Mouse (Mus musculus) layer of hippocampus, postnatal 25 days (tissue): ENCODE data around the gene Pdzk1. TPM values are rescaled to one million over a fixed set of nuclear protein-coding genes. Genes with fewer than 3 reads are reported as not detected.

ENCODE experiments used
- DNase-seq, 2 experiments: peaks; one replicate each; pipeline ENCODE4 v3.0.0; 2022; ENCODE audit warnings: mixed read lengths in 2 of 2, low spot score in 1 of 2; ENCODE audit errors: extremely low spot score in 1 of 2
- total RNA-seq, 2 experiments: library from RNA; stranded (reverse); gene quantifications; 2 replicates each; pipeline ENCODE4 v1.2.3; 2021

Gene Pdzk1
- total RNA-seq, 2 experiments from 2014 or later, result 0.22 to 0.35 TPM

- DNase-seq, result no peak
These were observed 51.3 kb downstream of the Pdzk1 start for GRCm38 (mm10) chr3:96880385-96880784.

DNA sequence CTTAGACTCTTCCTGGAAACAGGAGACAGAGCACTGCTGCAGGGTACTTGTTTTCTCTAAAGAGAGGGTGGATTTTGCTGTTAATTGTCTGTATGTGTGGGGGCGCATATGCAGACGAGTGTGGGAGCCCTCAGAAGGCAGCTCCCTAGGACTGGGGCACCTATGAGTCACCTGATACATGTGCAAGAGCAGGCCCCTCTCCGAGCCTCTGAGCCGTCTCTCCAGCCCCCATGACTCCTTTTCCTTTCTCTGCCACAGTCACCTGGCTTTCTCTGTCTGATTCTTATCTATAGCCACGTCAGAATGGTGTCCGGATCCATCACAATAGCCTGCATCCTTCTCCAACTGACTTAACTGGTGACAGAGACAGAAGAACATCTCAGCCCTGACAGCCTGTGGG lies 52.5 kb downstream of the Pdzk1 start:
- DNase-seq, result no peak

GRCm38 (mm10) chr3:96882061-96882849 lies 53.2 kb downstream of the Pdzk1 start:
- no peak for DNase-seq

DNA sequence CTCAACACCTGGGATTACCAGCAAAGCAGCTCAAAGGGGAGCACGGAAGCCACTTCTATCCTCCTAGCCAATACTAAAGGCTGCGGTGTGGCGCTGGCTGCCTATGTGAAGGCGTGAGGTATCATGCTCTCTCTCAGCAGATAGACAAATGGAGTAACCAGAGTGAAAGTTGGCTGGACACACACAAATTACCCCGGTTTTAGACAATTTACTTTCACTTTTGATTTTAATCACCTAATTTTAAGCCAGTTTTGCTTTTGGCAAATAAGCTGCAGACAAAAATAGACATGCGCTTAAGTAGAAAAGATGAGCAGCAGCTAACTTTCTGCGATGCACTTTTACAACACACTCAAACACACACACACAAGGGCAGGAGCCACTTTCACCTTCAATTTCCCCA lies 54.6 kb downstream of the Pdzk1 start:
- no peak for DNase-seq

- no peak for DNase-seq
These were observed 73.4 kb downstream of the Pdzk1 start for GRCm38 (mm10) chr3:96902336-96902999.

DNA sequence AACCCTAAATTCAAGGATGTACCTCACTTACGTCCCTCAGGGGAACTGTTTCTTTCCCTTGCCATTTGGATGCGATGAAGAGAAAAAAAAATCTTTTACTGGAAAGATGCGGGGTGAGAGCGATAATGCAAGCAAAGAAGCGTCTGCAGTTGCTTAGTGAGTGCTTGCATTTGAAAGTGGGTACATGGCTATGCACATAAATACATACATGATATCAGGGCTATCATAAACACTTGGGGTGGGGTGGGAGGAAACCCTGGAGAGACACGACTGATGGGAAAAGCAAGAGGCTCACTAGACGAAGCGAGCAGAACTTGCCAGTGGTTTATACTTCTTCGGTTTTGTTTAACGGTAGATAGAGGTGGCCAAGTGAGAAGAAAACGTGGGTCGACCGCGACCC lies 75.3 kb downstream of the Pdzk1 start, which contains the start of gene Gja5:
Gja5 (plus strand) TSS at position 301 of the 400 bp plus-strand sequence.
- DNase-seq, result no peak

DNA sequence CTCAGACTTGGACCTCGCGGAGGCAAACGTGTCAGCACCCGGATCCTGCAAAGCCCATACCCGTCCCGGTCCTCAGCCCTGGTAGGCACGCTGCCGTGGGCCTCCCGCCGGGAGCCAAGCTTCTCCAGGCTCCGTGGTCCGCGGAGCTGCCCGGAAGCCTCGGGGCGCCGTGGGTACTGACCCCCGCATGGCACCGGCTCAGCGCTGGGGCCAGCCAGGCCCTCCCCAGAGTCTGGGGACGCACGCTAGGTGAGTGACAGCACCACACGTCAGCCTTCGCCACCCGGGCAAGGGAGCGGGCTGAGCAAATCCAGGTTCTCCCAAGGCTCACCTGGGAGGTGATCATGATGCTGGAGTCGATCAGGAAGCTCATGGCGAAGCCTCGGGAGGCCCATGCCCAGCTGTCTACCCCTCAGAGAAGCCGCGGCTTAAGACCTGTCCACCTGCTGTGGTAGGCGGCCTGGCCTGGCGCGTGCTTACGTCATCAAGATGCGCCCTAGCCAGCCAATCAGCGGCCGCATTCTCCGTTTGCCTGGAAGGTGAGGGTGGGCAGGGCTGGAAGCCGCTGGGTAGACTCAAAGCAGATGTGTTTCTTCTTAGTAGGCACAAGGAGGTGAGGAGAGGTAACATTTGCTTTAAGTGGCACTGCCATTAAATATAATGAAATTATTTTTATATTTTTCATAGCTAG lies 75.9 kb downstream of the Pdzk1 start, which contains the start of gene Gpr89:
Gpr89 (minus strand) TSS at position 496 of the 691 bp plus-strand sequence.
- peak; percentile 95 to 96 for DNase-seq

DNA sequence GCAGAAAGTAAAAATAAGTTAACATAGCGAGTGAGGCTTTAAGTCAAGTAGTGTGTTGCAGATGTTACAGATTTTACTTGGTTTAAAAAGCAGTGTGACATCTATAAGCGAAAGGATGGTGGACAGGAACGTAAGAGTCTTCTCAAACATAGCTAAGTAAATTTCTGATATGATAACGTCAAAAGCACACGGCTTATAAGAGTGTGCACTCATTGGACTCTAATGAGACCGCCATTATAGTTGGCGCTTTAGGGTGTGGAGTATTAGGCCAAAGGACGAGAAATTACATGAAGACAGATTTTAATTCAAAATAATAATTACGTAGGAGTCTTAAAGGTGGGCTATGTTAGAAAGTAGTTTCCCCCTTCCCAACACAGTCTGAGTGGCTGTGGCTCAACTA lies 76.5 kb downstream of the Pdzk1 start:
- DNase-seq, result no peak

Other genes starting within 250 kb of the Pdzk1 start
- gene Polr3gl, start 235.1 kb upstream of the Pdzk1 start, total RNA-seq, result 10 to 100 TPM; 23.8 to 29.7 TPM
- 10 to 100 TPM; 50.9 to 62.3 TPM for gene Ankrd34a, start 232.6 kb upstream of the Pdzk1 start, total RNA-seq
- gene Lix1l, start 228.1 kb upstream of the Pdzk1 start, total RNA-seq, result 10 to 100 TPM; 29.2 to 29.4 TPM
- gene Rbm8a, start 199.4 kb upstream of the Pdzk1 start, total RNA-seq, result 10 to 100 TPM; 48.4 to 51.7 TPM
- 10 to 100 TPM; 55.3 to 57.3 TPM for gene Pex11b, start 193.9 kb upstream of the Pdzk1 start, total RNA-seq
- under 1 TPM; 0.31 to 0.37 TPM for gene Gm42957, start 193.8 kb upstream of the Pdzk1 start, total RNA-seq
- 1 to 10 TPM; 1.1 to 1.7 TPM for gene Itga10, start 183.7 kb upstream of the Pdzk1 start, total RNA-seq
- 1 to 10 TPM; 5.3 to 6.2 TPM for gene Ankrd35, start 159.2 kb upstream of the Pdzk1 start, total RNA-seq
- 10 to 100 TPM; 24.6 to 27.0 TPM for gene Pias3, start 132.9 kb upstream of the Pdzk1 start, total RNA-seq
- 10 to 100 TPM; 13.2 to 16.7 TPM for gene Nudt17, start 120.7 kb upstream of the Pdzk1 start, total RNA-seq
- 10 to 100 TPM; 24.7 to 24.9 TPM for gene Polr3c, start 101.7 kb upstream of the Pdzk1 start, total RNA-seq
- 10 to 100 TPM; 56.0 to 62.3 TPM for gene Rnf115, start 101.6 kb upstream of the Pdzk1 start, total RNA-seq
- not detected for gene Cd160, start 67 bp downstream of the Pdzk1 start, total RNA-seq
- gene Gja5, start 75.4 kb downstream of the Pdzk1 start, total RNA-seq, result 1 to 10 TPM in 1 of 2 experiments, under 1 TPM in 1; 0.70 to 1.2 TPM
- gene Gpr89, start 76.1 kb downstream of the Pdzk1 start, total RNA-seq, result 10 to 100 TPM; 39.3 to 46.1 TPM
- gene Gja8, start 96.7 kb downstream of the Pdzk1 start, total RNA-seq, result not detected